Mouse (Mus musculus): ENCODE data around the gene Olfr441. TPM values are rescaled to one million over a fixed set of nuclear protein-coding genes. Genes with fewer than 3 reads are reported as not detected.
"Not testable (repeated sequence)": the region's sequence is repeated elsewhere in the genome, so short reads cannot be mapped to it uniquely, and the experiment has no call there.

Olfr441 gene
- total RNA-seq (2012; rRNA removed) (not detected in 2 replicates), total RNA-seq (2014; rRNA removed) (not detected in 2 replicates), polyA plus RNA-seq (2012; ENCODE audit: insufficient read length, low read depth) (not detected in 2 replicates)

GRCm38 (mm10) chr6:43106069-43106468, at the start of gene Olfr441:
Olfr441 (plus strand) TSS chr6:43106369.
- H3K4me3 ChIP-seq (replicated peaks in 1 of 3; ENCODE audit: low read depth in 2 of 3, low read length in 2 of 3, poor library complexity in 1 of 3); DNase-seq (ENCODE audit: extremely low read depth); in situ Hi-C loops (cut with MboI; ENCODE audit: low pct_ligation_motif_present, low pct_unique_long_range_greater_than_20kb, low sequenced_read_pairs): not testable (repeated sequence)

GRCm38 (mm10) chr6:43078750-43079149, 27.4 kb upstream of the Olfr441 start:
- peaks cover 0 to 11% of the 10 kb centered on the region in 2 experiments; a peak in 1 of 4 replicates for H3K4me1 ChIP-seq (ENCODE audit: control insufficient read depth in 1 of 2, insufficient read depth in 2 of 2)
- TF ChIP-seq SMC3 (IDR thresholded peaks at IDR 0.05; ENCODE audit: low read depth, low read length) (peak; percentile 28; the same call in 1 of the 2 replicates), CTCF (conservative IDR thresholded peaks at IDR 0.05 in 1 of 2, IDR thresholded peaks at IDR 0.05 in 1 of 2; ENCODE audit: low read depth in 2 of 2, low read length in 2 of 2) (peak; percentile 35 to 57; a peak in 3 of 4 replicates), MAFK (IDR thresholded peaks at IDR 0.05; ENCODE audit: insufficient replicate concordance, low read length) (no peak), RAD21 (IDR thresholded peaks at IDR 0.05; ENCODE audit: low read depth, low read length) (peak; percentile 60)
- in situ Hi-C loops (cut with MboI; ENCODE audit: low pct_ligation_motif_present, low pct_unique_long_range_greater_than_20kb, low sequenced_read_pairs) (no loop called here), dilution Hi-C loops (cut with MboI; ENCODE audit: extremely low pct_ligation_motif_present, extremely low pct_unique_long_range_greater_than_20kb, low sequenced_read_pairs) (no loop called here)
- no peak overlapping the region for H3K27ac ChIP-seq (ENCODE audit: insufficient read depth, low read depth)
- no peaks in the 10 kb centered on the region for H3K9me3 ChIP-seq (replicated peaks; ENCODE audit: low read length)
- H3K27me3 ChIP-seq (replicated peaks) = no peaks in the 10 kb centered on the region
- H3K36me3 ChIP-seq (replicated peaks in 1 of 2; ENCODE audit: control insufficient read depth in 1 of 2, insufficient read depth in 1 of 2, low read length in 1 of 2) = no peaks in the 10 kb centered on the region
- H3K4me2 ChIP-seq (ENCODE audit: insufficient read depth, low read depth, poor library complexity, severe bottlenecking) = no peak overlapping the region
- DNase-seq (ENCODE audit: extremely low read depth) = peak; percentile 33
- H3K9ac ChIP-seq (ENCODE audit: insufficient read depth, low read depth) = no peak overlapping the region
- H3K4me3 ChIP-seq (replicated peaks in 1 of 3; ENCODE audit: low read depth in 2 of 3, low read length in 2 of 3, poor library complexity in 1 of 3) = no peak overlapping the region
- no peaks in the 10 kb centered on the region for H3K79me2 ChIP-seq (replicated peaks; ENCODE audit: control insufficient read depth, extremely low read depth, insufficient read depth, poor library complexity, severe bottlenecking)

More at GRCm38 (mm10) chr6:43106069-43106468, at the start of gene Olfr441:
- dilution Hi-C loops (cut with MboI; ENCODE audit: extremely low pct_ligation_motif_present, extremely low pct_unique_long_range_greater_than_20kb, low sequenced_read_pairs); H3K36me3 ChIP-seq (replicated peaks in 1 of 2; ENCODE audit: control insufficient read depth in 1 of 2, insufficient read depth in 1 of 2, low read length in 1 of 2); H3K27ac ChIP-seq (ENCODE audit: insufficient read depth, low read depth); H3K27me3 ChIP-seq (replicated peaks); H3K4me1 ChIP-seq (ENCODE audit: control insufficient read depth in 1 of 2, insufficient read depth in 2 of 2); H3K79me2 ChIP-seq (replicated peaks; ENCODE audit: control insufficient read depth, extremely low read depth, insufficient read depth, poor library complexity, severe bottlenecking); H3K9me3 ChIP-seq (replicated peaks; ENCODE audit: low read length); H3K9ac ChIP-seq (ENCODE audit: insufficient read depth, low read depth); H3K4me2 ChIP-seq (ENCODE audit: insufficient read depth, low read depth, poor library complexity, severe bottlenecking): not testable (repeated sequence)

GRCm38 (mm10) chr6:43081405-43081804, 24.8 kb upstream of the Olfr441 start:
- H3K79me2 ChIP-seq (replicated peaks; ENCODE audit: control insufficient read depth, extremely low read depth, insufficient read depth, poor library complexity, severe bottlenecking); H3K27me3 ChIP-seq (replicated peaks); H3K4me2 ChIP-seq (ENCODE audit: insufficient read depth, low read depth, poor library complexity, severe bottlenecking); dilution Hi-C loops (cut with MboI; ENCODE audit: extremely low pct_ligation_motif_present, extremely low pct_unique_long_range_greater_than_20kb, low sequenced_read_pairs); in situ Hi-C loops (cut with MboI; ENCODE audit: low pct_ligation_motif_present, low pct_unique_long_range_greater_than_20kb, low sequenced_read_pairs); H3K9me3 ChIP-seq (replicated peaks; ENCODE audit: low read length); DNase-seq (ENCODE audit: extremely low read depth); H3K4me3 ChIP-seq (replicated peaks in 1 of 3; ENCODE audit: low read depth in 2 of 3, low read length in 2 of 3, poor library complexity in 1 of 3); H3K4me1 ChIP-seq (ENCODE audit: control insufficient read depth in 1 of 2, insufficient read depth in 2 of 2); H3K27ac ChIP-seq (ENCODE audit: insufficient read depth, low read depth); H3K9ac ChIP-seq (ENCODE audit: insufficient read depth, low read depth); H3K36me3 ChIP-seq (replicated peaks in 1 of 2; ENCODE audit: control insufficient read depth in 1 of 2, insufficient read depth in 1 of 2, low read length in 1 of 2): not testable (repeated sequence)

- H3K9ac ChIP-seq (ENCODE audit: insufficient read depth, low read depth); dilution Hi-C loops (cut with MboI; ENCODE audit: extremely low pct_ligation_motif_present, extremely low pct_unique_long_range_greater_than_20kb, low sequenced_read_pairs); H3K79me2 ChIP-seq (replicated peaks; ENCODE audit: control insufficient read depth, extremely low read depth, insufficient read depth, poor library complexity, severe bottlenecking); H3K27me3 ChIP-seq (replicated peaks); DNase-seq (ENCODE audit: extremely low read depth); H3K36me3 ChIP-seq (replicated peaks in 1 of 2; ENCODE audit: control insufficient read depth in 1 of 2, insufficient read depth in 1 of 2, low read length in 1 of 2); H3K9me3 ChIP-seq (replicated peaks; ENCODE audit: low read length); H3K27ac ChIP-seq (ENCODE audit: insufficient read depth, low read depth); H3K4me1 ChIP-seq (ENCODE audit: control insufficient read depth in 1 of 2, insufficient read depth in 2 of 2); H3K4me3 ChIP-seq (replicated peaks in 1 of 3; ENCODE audit: low read depth in 2 of 3, low read length in 2 of 3, poor library complexity in 1 of 3); H3K4me2 ChIP-seq (ENCODE audit: insufficient read depth, low read depth, poor library complexity, severe bottlenecking); in situ Hi-C loops (cut with MboI; ENCODE audit: low pct_ligation_motif_present, low pct_unique_long_range_greater_than_20kb, low sequenced_read_pairs): not testable (repeated sequence)
Measured at GRCm38 (mm10) chr6:43146267-43146666, 40.1 kb downstream of the Olfr441 start, which contains the start of gene Olfr237-ps1. Olfr237-ps1 (plus strand) TSS chr6:43146567.

Data from CH12.LX (cell line).